Mouse (Mus musculus): ENCODE measurements around the gene Klhl35. TPM values are rescaled to one million over a fixed set of nuclear protein-coding genes. Genes with fewer than 3 reads are reported as not detected.
"Not testable (repeated sequence)": the region's sequence is repeated elsewhere in the genome, so short reads cannot be mapped to it uniquely, and the experiment has no call there.

Klhl35 gene
- polyA plus RNA-seq, 1 experiment: 13.2 TPM

- no peak for DNase-seq (ENCODE audit: low read depth)
- TF ChIP-seq POLR2A (IDR thresholded peaks at IDR 0.05; ENCODE audit: borderline replicate concordance, extremely low read depth, insufficient read depth, insufficient read length, poor library complexity, severe bottlenecking) (no peak), CTCF (IDR thresholded peaks at IDR 0.05; ENCODE audit: borderline replicate concordance, extremely low read depth, insufficient read depth, insufficient read length) (no peak)
These were observed 34.9 kb downstream of the Klhl35 start for GRCm38 (mm10) chr7:99500655-99501054.

GRCm38 (mm10) chr7:99501148-99501547 is 35.3 kb downstream of the Klhl35 start:
- TF ChIP-seq POLR2A (IDR thresholded peaks at IDR 0.05; ENCODE audit: borderline replicate concordance, extremely low read depth, insufficient read depth, insufficient read length, poor library complexity, severe bottlenecking) (no peak), CTCF (IDR thresholded peaks at IDR 0.05; ENCODE audit: borderline replicate concordance, extremely low read depth, insufficient read depth, insufficient read length) (no peak)
- no peak for DNase-seq (ENCODE audit: low read depth)

- DNase-seq (ENCODE audit: low read depth): no peak
- TF ChIP-seq POLR2A (IDR thresholded peaks at IDR 0.05; ENCODE audit: borderline replicate concordance, extremely low read depth, insufficient read depth, insufficient read length, poor library complexity, severe bottlenecking) (no peak), CTCF (IDR thresholded peaks at IDR 0.05; ENCODE audit: borderline replicate concordance, extremely low read depth, insufficient read depth, insufficient read length) (no peak)
These were observed 38.8 kb downstream of the Klhl35 start for GRCm38 (mm10) chr7:99504556-99504955.

- DNase-seq (ENCODE audit: low read depth): not testable (repeated sequence)
These were observed 42.4 kb downstream of the Klhl35 start for GRCm38 (mm10) chr7:99508187-99508586.

GRCm38 (mm10) chr7:99510087-99510501 is 44.3 kb downstream of the Klhl35 start:
- TF ChIP-seq CTCF (IDR thresholded peaks at IDR 0.05; ENCODE audit: borderline replicate concordance, extremely low read depth, insufficient read depth, insufficient read length): no peak
- no peak for TF ChIP-seq POLR2A (IDR thresholded peaks at IDR 0.05; ENCODE audit: borderline replicate concordance, extremely low read depth, insufficient read depth, insufficient read length, poor library complexity, severe bottlenecking)
- peak; percentile 77 for DNase-seq (ENCODE audit: low read depth)

GRCm38 (mm10) chr7:99516092-99516813 is 50.4 kb downstream of the Klhl35 start:
- DNase-seq (ENCODE audit: low read depth): no peak
- TF ChIP-seq CTCF (IDR thresholded peaks at IDR 0.05; ENCODE audit: borderline replicate concordance, extremely low read depth, insufficient read depth, insufficient read length) (no peak), POLR2A (IDR thresholded peaks at IDR 0.05; ENCODE audit: borderline replicate concordance, extremely low read depth, insufficient read depth, insufficient read length, poor library complexity, severe bottlenecking) (no peak)

GRCm38 (mm10) chr7:99516814-99517157 is 51.0 kb downstream of the Klhl35 start:
- no peak for TF ChIP-seq CTCF (IDR thresholded peaks at IDR 0.05; ENCODE audit: borderline replicate concordance, extremely low read depth, insufficient read depth, insufficient read length)
- no peak for TF ChIP-seq POLR2A (IDR thresholded peaks at IDR 0.05; ENCODE audit: borderline replicate concordance, extremely low read depth, insufficient read depth, insufficient read length, poor library complexity, severe bottlenecking)
- no peak for DNase-seq (ENCODE audit: low read depth)

- no peak for DNase-seq (ENCODE audit: low read depth)
- TF ChIP-seq POLR2A (IDR thresholded peaks at IDR 0.05; ENCODE audit: borderline replicate concordance, extremely low read depth, insufficient read depth, insufficient read length, poor library complexity, severe bottlenecking): no peak
- no peak for TF ChIP-seq CTCF (IDR thresholded peaks at IDR 0.05; ENCODE audit: borderline replicate concordance, extremely low read depth, insufficient read depth, insufficient read length)
These were observed 53.3 kb downstream of the Klhl35 start for GRCm38 (mm10) chr7:99518954-99519644.

- TF ChIP-seq CTCF (IDR thresholded peaks at IDR 0.05; ENCODE audit: borderline replicate concordance, extremely low read depth, insufficient read depth, insufficient read length): no peak
- TF ChIP-seq POLR2A (IDR thresholded peaks at IDR 0.05; ENCODE audit: borderline replicate concordance, extremely low read depth, insufficient read depth, insufficient read length, poor library complexity, severe bottlenecking): no peak
- no peak for DNase-seq (ENCODE audit: low read depth)
These were observed 57.3 kb downstream of the Klhl35 start for GRCm38 (mm10) chr7:99523121-99523520.

Other genes starting within 250 kb of the Klhl35 start
- gene Mogat2, start 227.4 kb upstream of the Klhl35 start, polyA plus RNA-seq (2012; rRNA removed): 1.7 and 2.1 TPM in 2 replicates
- gene Map6, start 198.6 kb upstream of the Klhl35 start, polyA plus RNA-seq (2012; rRNA removed): 122 and 188 TPM in 2 replicates
- gene Serpinh1, start 112.8 kb upstream of the Klhl35 start, polyA plus RNA-seq (2012; rRNA removed): 187 and 283 TPM in 2 replicates
- gene Gdpd5, start 84.6 kb upstream of the Klhl35 start, polyA plus RNA-seq (2012; rRNA removed): 56.3 and 70.2 TPM in 2 replicates
- gene Rps3, start 17.7 kb downstream of the Klhl35 start, polyA plus RNA-seq (2012; rRNA removed): 722 and 820 TPM in 2 replicates
- 45.5 and 63.2 TPM in 2 replicates for gene Arrb1, start 69.5 kb downstream of the Klhl35 start, polyA plus RNA-seq (2012; rRNA removed)
- 0.83 and 1.7 TPM in 2 replicates for gene Tpbgl, start 161.1 kb downstream of the Klhl35 start, polyA plus RNA-seq (2012; rRNA removed)
- gene Slco2b1, start 245.3 kb downstream of the Klhl35 start, polyA plus RNA-seq (2012; rRNA removed): 6.5 and 7.9 TPM in 2 replicates

All from brain, embryonic 14.5 days (tissue).